Mouse (Mus musculus): ENCODE data around the gene Smarca2. TPM values are rescaled to one million over a fixed set of nuclear protein-coding genes. Genes with fewer than 3 reads are reported as not detected.

Gene Smarca2
- total and polyA plus RNA-seq, 2 experiments, result 23.9 to 79.7 TPM

- TF ChIP-seq CTCF (IDR thresholded peaks at IDR 0.05; ENCODE audit: low read depth, low read length) (peak; percentile 45), POLR2A (IDR thresholded peaks at IDR 0.05; ENCODE audit: extremely low read depth, insufficient read depth, low read length) (no peak)
- peaks cover 31% of the 10 kb centered on the region; the same call in 1 of the 2 replicates for H3K79me2 ChIP-seq (ENCODE audit: control insufficient read depth, insufficient read depth, low read length)
- no peak overlapping the region for H3K4me3 ChIP-seq (ENCODE audit: insufficient read depth, low read depth, low read length)
- no peak overlapping the region for H3K27ac ChIP-seq (replicated peaks; ENCODE audit: insufficient read depth, low read depth, low read length)
- DNase-seq (ENCODE audit: extremely low read depth, low read depth, low spot score), result peak; percentile 66
- 19% methylated on average over 6 of the region's 6 CpGs for WGBS
- H3K36me3 ChIP-seq (ENCODE audit: control insufficient read depth, insufficient read depth, low read length), result peaks cover 59% of the 10 kb centered on the region
- H3K9ac ChIP-seq (ENCODE audit: low read depth, low read length), result no peak overlapping the region
- peaks cover 3% of the 10 kb centered on the region for H3K4me1 ChIP-seq (ENCODE audit: control insufficient read depth, insufficient read depth, low read length)
- H3K27me3 ChIP-seq (ENCODE audit: control insufficient read depth, insufficient read depth, low read length), result no peaks in the 10 kb centered on the region
Observed at GRCm38 (mm10) chr19:26718221-26718620, 113.4 kb downstream of the Smarca2 start.

GRCm38 (mm10) chr19:26719161-26719560 is 114.3 kb downstream of the Smarca2 start:
- H3K27ac ChIP-seq (replicated peaks; ENCODE audit: insufficient read depth, low read depth, low read length), result no peak overlapping the region
- peaks cover 57% of the 10 kb centered on the region for H3K36me3 ChIP-seq (ENCODE audit: control insufficient read depth, insufficient read depth, low read length)
- H3K9ac ChIP-seq (ENCODE audit: low read depth, low read length), result no peak overlapping the region
- TF ChIP-seq CTCF (IDR thresholded peaks at IDR 0.05; ENCODE audit: low read depth, low read length) (no peak), POLR2A (IDR thresholded peaks at IDR 0.05; ENCODE audit: extremely low read depth, insufficient read depth, low read length) (no peak)
- DNase-seq (ENCODE audit: extremely low read depth, low read depth, low spot score), result no peak
- no peaks in the 10 kb centered on the region for H3K27me3 ChIP-seq (ENCODE audit: control insufficient read depth, insufficient read depth, low read length)
- peaks cover 39% of the 10 kb centered on the region; the same call in 1 of the 2 replicates for H3K79me2 ChIP-seq (ENCODE audit: control insufficient read depth, insufficient read depth, low read length)
- peaks cover 3% of the 10 kb centered on the region for H3K4me1 ChIP-seq (ENCODE audit: control insufficient read depth, insufficient read depth, low read length)
- H3K4me3 ChIP-seq (ENCODE audit: insufficient read depth, low read depth, low read length), result no peak overlapping the region
- 99% methylated on average over 7 of the region's 7 CpGs for WGBS

- no peak overlapping the region for H3K27ac ChIP-seq (replicated peaks; ENCODE audit: insufficient read depth, low read depth, low read length)
- 90% methylated on average over 6 of the region's 6 CpGs for WGBS
- DNase-seq (ENCODE audit: extremely low read depth, low read depth, low spot score), result no peak
- peaks cover 43% of the 10 kb centered on the region; the same call in 1 of the 2 replicates for H3K79me2 ChIP-seq (ENCODE audit: control insufficient read depth, insufficient read depth, low read length)
- peaks cover 40% of the 10 kb centered on the region for H3K36me3 ChIP-seq (ENCODE audit: control insufficient read depth, insufficient read depth, low read length)
- no peaks in the 10 kb centered on the region for H3K27me3 ChIP-seq (ENCODE audit: control insufficient read depth, insufficient read depth, low read length)
- no peak overlapping the region for H3K4me3 ChIP-seq (ENCODE audit: insufficient read depth, low read depth, low read length)
- TF ChIP-seq POLR2A (IDR thresholded peaks at IDR 0.05; ENCODE audit: extremely low read depth, insufficient read depth, low read length) (no peak), CTCF (IDR thresholded peaks at IDR 0.05; ENCODE audit: low read depth, low read length) (no peak)
- no peak overlapping the region for H3K9ac ChIP-seq (ENCODE audit: low read depth, low read length)
- peaks cover 3% of the 10 kb centered on the region for H3K4me1 ChIP-seq (ENCODE audit: control insufficient read depth, insufficient read depth, low read length)
Observed at GRCm38 (mm10) chr19:26721741-26722140, 116.9 kb downstream of the Smarca2 start.

GRCm38 (mm10) chr19:26723899-26724298 is 119.0 kb downstream of the Smarca2 start:
- no peak overlapping the region for H3K4me3 ChIP-seq (ENCODE audit: insufficient read depth, low read depth, low read length)
- WGBS, result 93% methylated on average over 11 of the region's 11 CpGs
- H3K27me3 ChIP-seq (ENCODE audit: control insufficient read depth, insufficient read depth, low read length), result no peaks in the 10 kb centered on the region
- H3K9ac ChIP-seq (ENCODE audit: low read depth, low read length), result no peak overlapping the region
- H3K4me1 ChIP-seq (ENCODE audit: control insufficient read depth, insufficient read depth, low read length), result no peaks in the 10 kb centered on the region
- peaks cover 44% of the 10 kb centered on the region; the same call in 1 of the 2 replicates for H3K79me2 ChIP-seq (ENCODE audit: control insufficient read depth, insufficient read depth, low read length)
- DNase-seq (ENCODE audit: extremely low read depth, low read depth, low spot score), result no peak
- TF ChIP-seq POLR2A (IDR thresholded peaks at IDR 0.05; ENCODE audit: extremely low read depth, insufficient read depth, low read length), result no peak
- no peak overlapping the region for H3K27ac ChIP-seq (replicated peaks; ENCODE audit: insufficient read depth, low read depth, low read length)
- peaks cover 38% of the 10 kb centered on the region for H3K36me3 ChIP-seq (ENCODE audit: control insufficient read depth, insufficient read depth, low read length)

- Histone ChIP-seq H3K36me3 (ENCODE audit: control insufficient read depth, insufficient read depth, low read length) (peaks cover 32% of the 10 kb centered on the region), H3K79me2 (ENCODE audit: control insufficient read depth, insufficient read depth, low read length) (peaks cover 40% of the 10 kb centered on the region; the same call in 1 of the 2 replicates), H3K27ac (replicated peaks; ENCODE audit: insufficient read depth, low read depth, low read length) (no peak overlapping the region), H3K27me3 (ENCODE audit: control insufficient read depth, insufficient read depth, low read length) (no peaks in the 10 kb centered on the region), H3K4me3 (ENCODE audit: insufficient read depth, low read depth, low read length) (no peak overlapping the region), H3K9ac (ENCODE audit: low read depth, low read length) (no peak overlapping the region), H3K4me1 (ENCODE audit: control insufficient read depth, insufficient read depth, low read length) (no peaks in the 10 kb centered on the region)
- WGBS, result 98% methylated on average over 3 of the region's 3 CpGs
- TF ChIP-seq POLR2A (IDR thresholded peaks at IDR 0.05; ENCODE audit: extremely low read depth, insufficient read depth, low read length), result no peak
- no peak for TF ChIP-seq CTCF (IDR thresholded peaks at IDR 0.05; ENCODE audit: low read depth, low read length)
- no peak for DNase-seq (ENCODE audit: extremely low read depth, low read depth, low spot score)
Observed at GRCm38 (mm10) chr19:26724626-26725025, 119.8 kb downstream of the Smarca2 start.

- Histone ChIP-seq H3K27me3 (ENCODE audit: control insufficient read depth, insufficient read depth, low read length) (no peaks in the 10 kb centered on the region), H3K79me2 (ENCODE audit: control insufficient read depth, insufficient read depth, low read length) (peaks cover 24% of the 10 kb centered on the region; the same call in 1 of the 2 replicates), H3K27ac (replicated peaks; ENCODE audit: insufficient read depth, low read depth, low read length) (no peak overlapping the region), H3K36me3 (ENCODE audit: control insufficient read depth, insufficient read depth, low read length) (peaks cover 7% of the 10 kb centered on the region), H3K9ac (ENCODE audit: low read depth, low read length) (no peak overlapping the region), H3K4me3 (ENCODE audit: insufficient read depth, low read depth, low read length) (no peak overlapping the region), H3K4me1 (ENCODE audit: control insufficient read depth, insufficient read depth, low read length) (peaks cover 9% of the 10 kb centered on the region)
- whole genome bisulfite sequencing, result 79% methylated on average over 9 of the region's 9 CpGs
- TF ChIP-seq CTCF (IDR thresholded peaks at IDR 0.05; ENCODE audit: low read depth, low read length), result no peak
- no peak for TF ChIP-seq POLR2A (IDR thresholded peaks at IDR 0.05; ENCODE audit: extremely low read depth, insufficient read depth, low read length)
- no peak for DNase-seq (ENCODE audit: extremely low read depth, low read depth, low spot score)
Observed at GRCm38 (mm10) chr19:26727796-26728195, 122.9 kb downstream of the Smarca2 start.
